Mouse (Mus musculus) cerebellum, adult 9-10 months (tissue): ENCODE data around the gene Fancd2.

Source experiments
- DNase-seq: peaks from one replicate; pipeline ENCODE4 v3.0.0; 2022

Gene Fancd2

GRCm38 (mm10) chr6:113530932-113531839 is at the start of gene Fancd2, which contains the start of gene Emc3:
Gene Fancd2 (plus strand): TSS chr6:113531682.
Gene Emc3 (minus strand): TSS chr6:113531652.
- DNase-seq = peak; percentile 90

GRCm38 (mm10) chr6:113482477-113483099 is 48.9 kb upstream of the Fancd2 start:
- peak; percentile 63 for DNase-seq

- DNase-seq = peak; percentile 98
Measured at GRCm38 (mm10) chr6:113483100-113483615, 48.3 kb upstream of the Fancd2 start, which contains the start of gene Creld1. Gene Creld1 (plus strand): TSS chr6:113483297.

- DNase-seq = peak; percentile 73
Measured at GRCm38 (mm10) chr6:113483729-113484128, 47.8 kb upstream of the Fancd2 start.

- no peak for DNase-seq
Measured at GRCm38 (mm10) chr6:113487125-113487576, 44.3 kb upstream of the Fancd2 start.

- no peak for DNase-seq
Measured at GRCm38 (mm10) chr6:113489410-113489809, 42.1 kb upstream of the Fancd2 start.

- no peak for DNase-seq
Measured at GRCm38 (mm10) chr6:113492101-113492864, 39.2 kb upstream of the Fancd2 start.

GRCm38 (mm10) chr6:113494258-113494788 is 37.2 kb upstream of the Fancd2 start:
- DNase-seq = peak; percentile 45

GRCm38 (mm10) chr6:113495071-113495675 is 36.3 kb upstream of the Fancd2 start:
- DNase-seq = peak; percentile 31

GRCm38 (mm10) chr6:113499346-113499745 is 32.1 kb upstream of the Fancd2 start:
- no peak for DNase-seq

- DNase-seq = peak; percentile 84
Measured at GRCm38 (mm10) chr6:113501388-113502084, 29.9 kb upstream of the Fancd2 start, which contains the start of gene Prrt3. Gene Prrt3 (minus strand): TSS chr6:113501931.

GRCm38 (mm10) chr6:113502801-113503200 is 28.7 kb upstream of the Fancd2 start:
- DNase-seq = no peak

- DNase-seq = no peak
Measured at GRCm38 (mm10) chr6:113505689-113506088, 25.8 kb upstream of the Fancd2 start.

GRCm38 (mm10) chr6:113507130-113507529 is 24.4 kb upstream of the Fancd2 start:
- no peak for DNase-seq

GRCm38 (mm10) chr6:113508272-113508946 is 23.1 kb upstream of the Fancd2 start:
- no peak for DNase-seq

GRCm38 (mm10) chr6:113508947-113509280 is 22.6 kb upstream of the Fancd2 start:
- peak; percentile 86 for DNase-seq

GRCm38 (mm10) chr6:113513944-113514343 is 17.5 kb upstream of the Fancd2 start:
- no peak for DNase-seq

- DNase-seq = no peak
Measured at GRCm38 (mm10) chr6:113514600-113514999, 16.9 kb upstream of the Fancd2 start.

GRCm38 (mm10) chr6:113517434-113518080 is 13.9 kb upstream of the Fancd2 start:
- no peak for DNase-seq

- no peak for DNase-seq
Measured at GRCm38 (mm10) chr6:113522310-113522709, 9.2 kb upstream of the Fancd2 start.
